Mouse (Mus musculus) heart, postnatal 25 days (tissue): ENCODE measurements around the gene Exo1. TPM values are rescaled to one million over a fixed set of nuclear protein-coding genes. Genes with fewer than 3 reads are reported as not detected.

ENCODE experiments used
- DNase-seq: peaks from one replicate; pipeline ENCODE4 v3.0.0; 2022; ENCODE audit warnings: low spot score
- intact Hi-C: fragments of 180-260 bp; cut with DNase I; formaldehyde crosslinking; loops from one replicate; pipeline ENCODE4 v1.15.1; 2025
- total RNA-seq, 2 experiments: library from RNA; stranded (reverse); gene quantifications; 2 replicates each; pipeline ENCODE4 v1.2.3; 2021

Exo1 gene
- total RNA-seq, 2 experiments from 2014 or later, result 0.18 to 0.22 TPM

- DNase-seq, result no peak
- intact Hi-C loops, result no loop called here
Measured at GRCm38 (mm10) chr1:175946718-175947315, 66.4 kb downstream of the Exo1 start.

- intact Hi-C loops, result no loop called here
- no peak for DNase-seq
Measured at GRCm38 (mm10) chr1:175950421-175950820, 70.0 kb downstream of the Exo1 start.

- intact Hi-C loops, result no loop called here
- DNase-seq, result no peak
Measured at GRCm38 (mm10) chr1:175950851-175951250, 70.5 kb downstream of the Exo1 start.

GRCm38 (mm10) chr1:175961786-175962185, 81.4 kb downstream of the Exo1 start:
- intact Hi-C loops, result no loop called here
- no peak for DNase-seq

Other genes starting within 250 kb of the Exo1 start
- 1 to 10 TPM; 8.5 to 8.9 TPM for gene Opn3, start 187.8 kb upstream of the Exo1 start, total RNA-seq
- 10 to 100 TPM; 10.9 to 13.6 TPM for gene Chml, start 187.7 kb upstream of the Exo1 start, total RNA-seq
- not detected for gene Wdr64, start 182.0 kb upstream of the Exo1 start, total RNA-seq
- not detected for gene Gm38100, start 39.7 kb downstream of the Exo1 start, total RNA-seq
- gene Rbm8a2, start 98.5 kb downstream of the Exo1 start, total RNA-seq, result not detected